In the genomic region with DNA sequence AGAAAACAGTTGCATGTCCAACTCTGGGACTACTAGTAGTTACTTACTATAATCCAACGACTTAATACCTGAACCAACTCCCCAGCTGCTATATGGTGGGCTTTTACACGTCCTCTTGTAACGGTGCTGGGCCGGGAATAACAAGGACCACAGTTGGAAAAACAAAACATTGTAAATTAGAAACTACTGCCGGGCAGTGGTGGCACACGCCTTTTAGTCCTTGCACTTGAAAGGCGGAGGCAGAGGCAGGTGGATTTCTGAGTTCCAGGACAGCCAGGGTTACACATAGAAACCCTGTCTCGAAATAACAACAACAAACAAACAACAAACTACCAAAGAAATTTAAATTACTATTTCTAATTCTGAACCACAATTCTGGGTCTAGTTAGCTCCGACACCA, we compare ENCODE assay signal across 8 mouse cellular contexts. TPM values are rescaled to one million over a fixed set of nuclear protein-coding genes. Genes with fewer than 3 reads are reported as not detected.
DNase-seq lines count a peak whose midpoint lies in the region; ATAC-seq and TF ChIP-seq lines count a peak whose summit lies in the region.

No protein-coding gene starts in this region.

- peak overlapping the region; percentile 67 for H3K4me3 ChIP-seq in forebrain, embryonic 15.5 days
- peak overlapping the region; percentile 80 to 91 for H3K4me3 ChIP-seq in liver, embryonic 14.5 days (ENCODE audit: insufficient read depth in 1 of 2, low read depth in 2 of 2, low read length in 2 of 2)

- H3K27me3 ChIP-seq in forebrain, embryonic 15.5 days = no peaks in the 10 kb centered on the region
- no peaks in the 10 kb centered on the region for H3K27me3 ChIP-seq in liver, embryonic 14.5 days (ENCODE audit: control insufficient read depth, insufficient read depth, low read length)

- no peak for TF ChIP-seq CTCF in liver, embryonic 14.5 days (IDR thresholded peaks at IDR 0.05; ENCODE audit: low read depth)

- ATAC-seq in forebrain, embryonic 15.5 days (replicated peaks) = peak; percentile 21
- peak; percentile 25; the same call in 1 of the 2 replicates for ATAC-seq in liver, embryonic 14.5 days (ENCODE audit: insufficient read depth)

- peak overlapping the region; percentile 59 for H3K9ac ChIP-seq in forebrain, embryonic 15.5 days (replicated peaks)
- peak overlapping the region; percentile 82 for H3K9ac ChIP-seq in liver, embryonic 14.5 days (replicated peaks)

- DNase-seq in cerebellum, adult 9-10 months = peak; percentile 55
- no peak for DNase-seq in cerebellum, postnatal 25 days
- DNase-seq in 416B (ENCODE audit: low read depth) = peak; percentile 15
- DNase-seq in liver, embryonic 14.5 days (ENCODE audit: low read depth in 3 of 3, low spot score in 3 of 3) = no peak
- no peak for DNase-seq in left cerebral cortex, adult 11 months (ENCODE audit: low spot score)
- no peak for DNase-seq in cerebellum, adult 9-11 months
- no peak for DNase-seq in retina, postnatal 1 day

- H3K4me2 ChIP-seq in forebrain, embryonic 15.5 days (replicated peaks) = peak overlapping the region; percentile 73
- H3K4me2 ChIP-seq in liver, embryonic 14.5 days (ENCODE audit: low read depth) = peak overlapping the region; percentile 81

- TF ChIP-seq EP300 in liver, embryonic 14.5 days (IDR thresholded peaks at IDR 0.05; ENCODE audit: low read depth) = no peak

- no peaks in the 10 kb centered on the region for H3K9me3 ChIP-seq in forebrain, embryonic 15.5 days
- no peaks in the 10 kb centered on the region for H3K9me3 ChIP-seq in liver, embryonic 14.5 days (ENCODE audit: control insufficient read depth, low read length)

- H3K4me1 ChIP-seq in forebrain, embryonic 15.5 days = peaks cover 31% of the 10 kb centered on the region
- peaks cover 29 to 33% of the 10 kb centered on the region in 2 experiments for H3K4me1 ChIP-seq in liver, embryonic 14.5 days (replicated peaks; ENCODE audit: control insufficient read depth in 2 of 2, insufficient read depth in 2 of 2, low read length in 1 of 2)

- H3K36me3 ChIP-seq in forebrain, embryonic 15.5 days = peaks cover 29% of the 10 kb centered on the region
- peaks cover 40% of the 10 kb centered on the region for H3K36me3 ChIP-seq in liver, embryonic 14.5 days (replicated peaks; ENCODE audit: control insufficient read depth, insufficient read depth, low read depth)

- 4% methylated on average over 9 of the region's 9 CpGs for WGBS in forebrain, embryonic 15.5 days
- WGBS in liver, embryonic 14.5 days (ENCODE audit: insufficient replicate concordance) = under 1% methylated on average over 9 of the region's 9 CpGs

- peak overlapping the region; percentile 89; the same call in 1 of the 2 replicates for H3K27ac ChIP-seq in forebrain, embryonic 15.5 days (replicated peaks)
- H3K27ac ChIP-seq in liver, embryonic 14.5 days = peak overlapping the region; percentile 71

RNA-seq across cellular contexts. Expression of gene Clp1, which starts 0.4 kb away (rescaled TPM):
- polyA plus RNA-seq in forebrain, embryonic 15.5 days (2015; fragmentation: Nextera tagmentation; extraction: Ambion mirVana) = 30.1 and 30.4 TPM in 2 replicates
- polyA plus RNA-seq in liver, embryonic 14.5 days (2012; rRNA removed) = 22.1 and 27.5 TPM in 2 replicates
- polyA plus RNA-seq in liver, embryonic 14.5 days (2014; fragmentation: Nextera tagmentation; extraction: Ambion mirVana) = 50.9 and 54.6 TPM in 2 replicates

RNA-seq across cellular contexts. Expression of gene Ypel4, which starts 7.1 kb away (rescaled TPM):
- polyA plus RNA-seq in forebrain, embryonic 15.5 days (2015; fragmentation: Nextera tagmentation; extraction: Ambion mirVana) = 20.7 and 21.2 TPM in 2 replicates
- polyA plus RNA-seq in liver, embryonic 14.5 days (2012; rRNA removed) = 122 and 145 TPM in 2 replicates
- polyA plus RNA-seq in liver, embryonic 14.5 days (2014; fragmentation: Nextera tagmentation; extraction: Ambion mirVana) = 53.4 and 58.1 TPM in 2 replicates

RNA-seq across cellular contexts. Expression of gene Zdhhc5, which starts 11.7 kb away (rescaled TPM):
- 19.3 and 19.7 TPM in 2 replicates for polyA plus RNA-seq in forebrain, embryonic 15.5 days (2015; fragmentation: Nextera tagmentation; extraction: Ambion mirVana)
- polyA plus RNA-seq in liver, embryonic 14.5 days (2012; rRNA removed) = 17.2 and 17.4 TPM in 2 replicates
- 18.8 and 20.1 TPM in 2 replicates for polyA plus RNA-seq in liver, embryonic 14.5 days (2014; fragmentation: Nextera tagmentation; extraction: Ambion mirVana)

RNA-seq across cellular contexts. Expression of gene Gm19426, which starts 16.7 kb away (rescaled TPM):
- 5.6 TPM in 2 replicates for polyA plus RNA-seq in forebrain, embryonic 15.5 days (2015; fragmentation: Nextera tagmentation; extraction: Ambion mirVana)
- 1.1 and 1.8 TPM in 2 replicates for polyA plus RNA-seq in liver, embryonic 14.5 days (2012; rRNA removed)
- polyA plus RNA-seq in liver, embryonic 14.5 days (2014; fragmentation: Nextera tagmentation; extraction: Ambion mirVana) = 0.98 and 1.1 TPM in 2 replicates

RNA-seq across cellular contexts. Expression of gene Tmx2, which starts 47.8 kb away (rescaled TPM):
- polyA plus RNA-seq in forebrain, embryonic 15.5 days (2015; fragmentation: Nextera tagmentation; extraction: Ambion mirVana) = 198 and 209 TPM in 2 replicates
- 18.7 and 24.7 TPM in 2 replicates for polyA plus RNA-seq in liver, embryonic 14.5 days (2012; rRNA removed)
- 66.3 and 70.9 TPM in 2 replicates for polyA plus RNA-seq in liver, embryonic 14.5 days (2014; fragmentation: Nextera tagmentation; extraction: Ambion mirVana)

Comparison
In these comparisons a context has a peak if more than half of its experiments do, and no peak if none do; other contexts are left out.
1. DNase-seq: peak in cerebellum, adult 9-10 months (single experiment) and 416B (single experiment); none in cerebellum, postnatal 25 days (0 of 2), liver, embryonic 14.5 days (0 of 3), left cerebral cortex, adult 11 months (single experiment), cerebellum, adult 9-11 months (single experiment) and retina, postnatal 1 day (single experiment).